Mouse (Mus musculus): ENCODE results near the gene Atp2a1.

DNA sequence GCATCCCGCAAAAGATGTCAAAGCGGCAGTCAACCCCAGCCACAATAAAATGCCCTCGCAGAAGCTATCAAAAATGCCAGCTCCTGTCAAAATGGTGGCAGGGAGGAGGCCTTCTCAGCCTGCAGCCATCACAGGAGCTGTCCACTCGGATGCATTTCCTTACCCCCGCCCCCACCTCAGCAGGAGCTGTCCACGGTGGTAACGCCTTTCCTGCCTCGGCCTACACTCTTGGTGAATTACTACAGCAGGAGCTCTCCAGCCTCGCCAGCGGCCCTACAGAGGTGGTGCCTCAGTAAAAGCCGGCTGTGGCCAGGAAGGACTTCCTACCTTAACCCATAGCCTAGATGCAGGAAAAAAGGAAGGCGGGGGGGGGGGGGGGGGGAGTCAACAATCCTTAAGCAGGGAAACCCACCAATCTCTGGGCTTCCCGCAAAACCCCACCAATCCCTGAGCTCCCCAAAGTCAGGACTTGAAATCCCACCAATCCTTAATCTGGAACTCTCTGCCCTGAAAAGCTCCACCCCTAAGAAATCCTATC is 35.5 kb downstream of the Atp2a1 start:
- TF ChIP-seq EP300 (IDR thresholded peaks at IDR 0.05; ENCODE audit: low read depth in 1 of 2, low read length in 2 of 2) (no peak), TBP (IDR thresholded peaks at IDR 0.05; ENCODE audit: low read depth, low read length) (no peak), MYC (IDR thresholded peaks at IDR 0.05; ENCODE audit: low read depth, low read length) (no peak), GABPA (IDR thresholded peaks at IDR 0.05; ENCODE audit: low read depth, low read length) (no peak), KAT2A (conservative IDR thresholded peaks at IDR 0.05; ENCODE audit: low read depth, low read length) (no peak), CTCF (IDR thresholded peaks at IDR 0.05 in 2 of 3, conservative IDR thresholded peaks at IDR 0.05 in 1 of 3; ENCODE audit: control insufficient read depth in 1 of 3, insufficient read depth in 1 of 3, low read depth in 2 of 3, low read length in 3 of 3, poor library complexity in 1 of 3, severe bottlenecking in 1 of 3) (no peak), POLR2A (IDR thresholded peaks at IDR 0.05; ENCODE audit: control insufficient read depth in 1 of 2, insufficient read depth in 1 of 2, low read depth in 1 of 2, low read length in 2 of 2, poor library complexity in 1 of 2) (no peak), MXI1 (IDR thresholded peaks at IDR 0.05; ENCODE audit: low read depth, low read length) (no peak), SMC3 (IDR thresholded peaks at IDR 0.05; ENCODE audit: low read depth, low read length) (no peak), SIN3A (IDR thresholded peaks at IDR 0.05; ENCODE audit: low read length) (no peak), ETS1 (IDR thresholded peaks at IDR 0.05; ENCODE audit: low read depth, low read length) (no peak)
